Mouse (Mus musculus) B cell, adult 62 days (primary cell): ENCODE data around the gene Macf1. TPM values are rescaled to one million over a fixed set of nuclear protein-coding genes. Genes with fewer than 3 reads are reported as not detected.

Experiments used
- total RNA-seq: library from RNA; stranded (reverse); gene quantifications from 4 replicates; pipeline ENCODE4 v1.2.4, GENCODE M21; 2023

Macf1 gene
- total RNA-seq, result 685 to 709 TPM (median 697 TPM) in 4 replicates

DNA sequence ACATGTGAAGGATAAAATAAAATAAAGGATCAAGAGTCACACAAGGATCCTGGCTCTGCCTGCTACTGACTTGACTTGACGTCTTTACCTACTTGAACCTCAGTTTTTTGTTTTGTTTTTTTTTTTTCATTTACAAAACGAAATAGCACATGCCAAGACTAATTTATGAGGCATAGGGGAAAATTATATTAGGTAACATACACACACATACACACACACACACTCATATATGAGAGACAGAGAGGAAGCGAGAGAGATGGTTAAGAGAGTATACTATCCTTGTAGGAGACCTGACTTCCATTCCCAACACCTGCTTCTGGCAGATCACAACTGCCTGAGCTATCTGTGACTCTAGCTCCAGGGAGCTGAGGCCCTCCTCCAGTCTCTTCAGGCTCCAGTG lies at the start of gene Macf1:
TSS of gene Macf1 (minus strand) at position 101 of the 400 bp plus-strand sequence.

GRCm38 (mm10) chr4:123717574-123718433 lies 33.6 kb upstream of the Macf1 start, which contains the start of gene Ndufs5:
Gene Ndufs5 (minus strand): TSS chr4:123718202.

DNA sequence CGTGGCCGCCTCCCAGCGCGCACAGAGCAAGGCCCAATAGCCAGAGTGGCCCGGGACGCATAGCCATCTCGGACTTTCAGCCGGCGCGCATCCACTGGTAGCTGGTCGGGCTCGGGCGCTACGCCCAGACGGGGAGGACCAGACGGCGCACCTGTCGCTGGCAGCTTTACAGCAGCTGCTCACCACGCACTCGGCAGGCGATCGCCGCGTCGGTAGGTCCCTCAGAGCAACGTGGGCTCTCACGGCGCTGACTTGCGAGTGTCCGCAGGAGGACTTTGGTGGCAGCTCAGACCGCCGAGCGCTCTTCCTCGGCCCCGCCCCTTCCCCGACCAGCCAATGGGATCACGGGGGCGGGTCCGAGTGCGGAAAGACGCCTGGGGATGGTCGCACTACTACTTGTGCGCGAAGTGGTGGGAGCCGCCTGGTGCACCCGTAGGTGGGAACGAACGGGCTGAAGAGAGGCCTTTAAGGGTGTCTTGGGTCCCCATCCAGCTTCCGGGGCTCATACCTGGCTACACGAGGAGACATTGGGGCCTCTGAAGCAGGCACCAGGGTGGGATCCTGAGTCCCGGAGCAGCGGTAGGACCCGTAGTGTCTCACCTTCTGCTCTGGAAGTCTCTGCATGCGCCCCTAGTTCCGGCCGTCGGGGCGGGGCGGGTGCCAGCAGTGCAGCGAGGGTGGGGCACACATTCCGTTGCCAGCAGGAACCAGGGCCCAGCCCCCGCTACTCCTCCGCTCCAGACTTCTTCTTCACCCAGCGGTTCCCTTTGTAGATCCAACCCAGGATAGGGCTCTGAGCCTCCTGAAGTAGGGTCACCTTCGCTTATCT lies 341.3 kb downstream of the Macf1 start, which contains the start of gene Bmp8a:
TSS of gene Bmp8a (minus strand) at position 611 of the 829 bp plus-strand sequence.

GRCm38 (mm10) chr4:123323534-123323933 lies 360.6 kb downstream of the Macf1 start, which contains the start of gene Oxct2a:
Gene Oxct2a (minus strand): TSS chr4:123323634.

Other genes with a start within 250 kb of the Macf1 start
- 24.0 to 38.7 TPM (median 29.7 TPM) in 4 replicates for gene Ndufs5, start 33.8 kb upstream of the Macf1 start, total RNA-seq
- 59.3 to 63.3 TPM (median 62.2 TPM) in 4 replicates for gene Akirin1, start 66.0 kb upstream of the Macf1 start, total RNA-seq
- gene Rhbdl2, start 103.5 kb upstream of the Macf1 start, total RNA-seq, result not detected in 4 replicates
- gene 4933427I04Rik, start 175.3 kb upstream of the Macf1 start, total RNA-seq, result not detected in 4 replicates
- gene Mycbp, start 220.5 kb upstream of the Macf1 start, total RNA-seq, result 12.9 to 18.3 TPM (median 16.0 TPM) in 4 replicates
- 102 to 114 TPM (median 108 TPM) in 4 replicates for gene Rragc, start 233.1 kb upstream of the Macf1 start, total RNA-seq
- 1.3 to 2.1 TPM (median 1.8 TPM) in 3 of 4 replicates, not detected in the other for gene 4930535I16Rik, start 233.7 kb upstream of the Macf1 start, total RNA-seq